Mouse (Mus musculus) regulatory T cell (primary cell): ENCODE results near the gene Ccn1.

Experiments used
- in situ Hi-C: fragments of 300-600 bp; cut with MboI, MseI; formaldehyde crosslinking; loops from one replicate; pipeline ENCODE4 v1.15.1; 2025; ENCODE audit warnings: high pct_unique_total_duplicates

The Ccn1 gene

DNA sequence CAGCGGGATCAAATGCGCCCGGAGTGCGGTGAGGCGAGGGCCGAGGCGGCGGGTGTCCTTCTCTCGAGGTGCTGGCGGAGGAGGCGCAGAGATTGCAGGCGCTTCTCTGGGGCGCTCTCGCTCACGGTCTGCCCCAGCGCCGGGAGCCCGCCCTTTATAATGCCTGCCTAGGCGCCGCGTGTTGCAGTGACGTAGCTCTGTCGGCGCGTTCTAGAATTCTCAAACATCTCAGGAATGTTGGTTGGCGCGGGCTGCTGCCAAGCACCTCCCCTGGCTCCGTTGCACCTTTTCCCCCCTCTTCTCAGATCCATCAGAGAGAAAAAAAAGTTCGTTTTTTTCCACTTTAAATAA lies at the start of gene Ccn1:
Gene Ccn1, minus strand, starts transcription at position 130 of the 351 bp plus-strand sequence.
- in situ Hi-C loops, result loop anchor here (10.0 kb wide), 1 partner anchor 255 kb away; no protein-coding TSS in a partner anchor

DNA sequence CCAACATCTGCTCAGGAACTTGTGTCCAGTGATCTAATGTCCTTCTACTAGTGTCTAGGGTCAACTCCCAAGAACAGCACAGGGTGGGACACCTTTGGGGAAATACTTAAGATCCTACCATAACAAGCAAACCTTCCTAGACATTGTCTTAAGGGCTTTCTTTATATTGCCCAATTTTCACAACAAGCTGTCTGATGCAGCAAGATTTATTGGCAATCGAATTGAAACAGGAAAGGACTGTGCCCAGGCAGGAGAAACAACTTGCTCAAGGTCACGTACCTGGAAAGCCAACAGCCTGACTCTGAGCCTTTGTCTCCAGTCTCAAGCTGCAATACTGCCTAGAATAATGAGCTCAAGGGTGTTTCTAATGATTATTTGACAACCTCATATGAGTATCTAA lies 43.6 kb upstream of the Ccn1 start:
- in situ Hi-C loops, result no loop called here

DNA sequence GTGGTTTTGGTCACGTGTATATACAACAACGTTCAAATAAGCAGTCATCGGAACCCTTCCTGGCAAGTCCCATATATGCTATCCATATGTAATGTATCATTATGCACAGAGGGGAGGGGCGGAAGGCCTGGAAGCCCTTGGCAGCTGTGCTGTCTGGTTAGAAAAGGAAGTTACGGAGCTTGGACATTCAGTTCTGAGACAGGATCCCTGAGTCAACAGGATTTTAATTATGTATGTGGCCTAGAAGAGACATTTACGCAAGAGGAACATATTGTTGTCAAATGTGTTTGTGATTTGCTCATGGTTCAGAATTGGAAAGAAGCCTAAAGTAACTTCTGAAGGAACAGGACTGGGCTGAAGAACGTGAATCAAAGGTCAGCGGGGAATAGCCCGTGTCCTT lies 42.3 kb upstream of the Ccn1 start:
- in situ Hi-C loops, result no loop called here

DNA sequence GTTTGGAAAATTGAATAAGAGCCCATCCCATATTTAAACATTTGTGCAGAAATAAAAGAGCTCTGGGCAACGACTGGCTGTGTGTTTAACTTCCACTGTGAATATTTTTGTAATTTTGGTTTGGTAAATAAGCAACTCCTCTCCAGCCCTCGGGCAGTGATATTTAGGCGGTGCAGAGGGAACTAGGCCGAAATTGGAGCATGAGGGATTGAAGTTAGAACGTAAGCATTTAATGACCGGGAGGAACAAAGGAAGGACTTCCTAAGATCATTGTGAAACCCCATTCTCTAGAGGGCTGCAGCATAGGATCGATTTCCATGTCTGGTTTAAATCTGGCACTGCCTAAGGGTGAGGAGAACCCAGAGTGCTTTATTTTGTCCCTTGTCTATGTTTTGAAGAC lies 41.6 kb upstream of the Ccn1 start:
- in situ Hi-C loops, result no loop called here

DNA sequence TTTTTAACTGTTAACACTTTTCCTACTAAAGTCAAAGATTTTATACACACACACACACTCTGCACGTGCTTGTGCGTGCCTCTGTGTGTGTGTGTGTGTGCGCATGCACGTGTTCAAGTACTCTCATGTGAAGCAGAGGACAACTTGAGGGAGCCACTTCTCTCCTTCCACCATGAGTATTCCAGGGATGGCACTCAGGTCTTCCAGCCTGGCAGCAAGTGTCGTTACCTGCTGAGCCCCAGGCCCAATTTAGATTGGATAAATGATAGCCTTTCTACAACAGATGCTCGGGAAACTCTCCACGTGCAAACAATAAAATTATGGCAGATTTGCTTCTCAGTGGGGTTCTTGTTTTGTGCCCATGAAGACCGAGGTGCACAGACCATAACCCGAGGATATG lies 39.5 kb upstream of the Ccn1 start:
- in situ Hi-C loops, result no loop called here

DNA sequence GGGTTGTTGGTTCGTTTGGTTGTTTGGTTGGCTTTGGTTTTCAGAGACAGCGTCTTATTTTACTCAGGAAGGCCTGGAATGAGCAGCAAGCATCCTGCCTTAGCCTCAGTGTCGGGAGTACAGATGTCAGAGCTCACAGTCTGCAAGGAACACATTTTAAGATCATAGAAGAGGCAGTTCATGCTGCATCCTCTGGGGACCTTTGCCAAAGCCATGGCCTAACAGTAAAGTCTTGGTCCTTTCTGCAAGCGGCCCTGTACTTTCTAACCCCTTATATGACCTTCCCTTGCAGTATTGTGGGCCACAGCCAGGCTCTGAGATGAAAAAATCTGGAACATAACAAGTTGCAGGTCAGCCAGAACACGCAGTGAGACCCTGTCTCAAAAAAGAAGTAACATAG lies 38.1 kb upstream of the Ccn1 start:
- in situ Hi-C loops, result no loop called here

DNA sequence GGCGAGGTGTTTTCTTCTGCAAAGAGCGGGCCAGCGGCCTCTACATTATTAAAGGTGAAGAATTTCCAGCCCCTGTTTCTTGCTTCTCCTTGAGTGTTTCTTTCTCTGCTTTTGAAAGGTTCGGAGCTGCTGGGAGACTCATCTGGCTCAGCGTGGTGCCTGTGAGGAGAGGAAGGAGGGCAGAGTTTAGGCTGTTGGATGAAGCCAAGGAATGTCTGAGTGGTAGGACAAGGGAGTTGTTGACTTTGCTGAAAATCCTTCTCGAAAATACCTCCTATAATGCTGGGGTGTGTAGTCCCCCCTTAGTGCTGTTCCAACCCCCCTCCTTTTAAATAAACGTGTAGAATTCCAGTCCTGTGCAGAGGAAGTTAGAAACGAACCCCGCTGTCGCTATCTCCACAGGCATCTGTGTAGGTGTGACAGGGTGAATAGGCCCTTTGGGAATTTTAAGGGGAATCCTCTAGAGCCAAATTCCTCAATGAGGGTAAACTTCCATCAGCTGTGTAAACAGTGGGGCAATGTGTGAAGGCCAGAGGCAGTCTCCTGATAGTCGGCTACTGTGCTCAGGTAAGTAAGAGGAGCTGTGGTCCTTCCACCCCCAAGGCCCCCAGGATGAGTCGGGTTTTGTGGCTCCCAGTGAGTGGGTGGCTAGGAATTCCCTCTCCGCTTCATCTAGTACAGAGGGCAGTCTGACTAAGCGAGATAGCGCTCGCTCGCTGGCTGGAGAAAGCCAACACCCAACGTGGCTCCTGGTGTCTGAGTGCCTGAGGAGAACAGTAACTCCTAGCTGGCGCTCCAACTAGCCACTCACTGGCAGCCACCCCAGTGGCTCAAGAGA lies 35.0 kb upstream of the Ccn1 start:
- in situ Hi-C loops, result no loop called here

DNA sequence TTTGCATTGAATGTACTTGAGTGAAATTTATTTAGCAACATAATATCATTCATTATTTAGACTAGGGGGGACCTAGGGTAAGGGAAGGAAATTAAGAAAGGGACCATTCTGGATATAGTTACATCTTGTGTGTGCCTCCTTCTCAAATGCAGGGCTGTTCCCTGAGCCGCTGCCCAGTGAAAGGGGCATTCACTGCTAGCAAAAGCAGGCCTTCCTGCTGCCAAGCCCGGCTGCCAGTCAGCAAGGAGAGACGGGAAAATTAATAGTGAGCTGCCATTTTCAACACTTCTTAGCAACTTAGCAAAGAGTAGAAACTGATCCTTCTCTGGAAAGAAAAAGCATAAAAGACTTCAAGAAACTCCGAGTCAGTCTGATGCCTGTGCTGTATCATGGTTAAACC lies 34.4 kb upstream of the Ccn1 start:
- in situ Hi-C loops, result no loop called here

DNA sequence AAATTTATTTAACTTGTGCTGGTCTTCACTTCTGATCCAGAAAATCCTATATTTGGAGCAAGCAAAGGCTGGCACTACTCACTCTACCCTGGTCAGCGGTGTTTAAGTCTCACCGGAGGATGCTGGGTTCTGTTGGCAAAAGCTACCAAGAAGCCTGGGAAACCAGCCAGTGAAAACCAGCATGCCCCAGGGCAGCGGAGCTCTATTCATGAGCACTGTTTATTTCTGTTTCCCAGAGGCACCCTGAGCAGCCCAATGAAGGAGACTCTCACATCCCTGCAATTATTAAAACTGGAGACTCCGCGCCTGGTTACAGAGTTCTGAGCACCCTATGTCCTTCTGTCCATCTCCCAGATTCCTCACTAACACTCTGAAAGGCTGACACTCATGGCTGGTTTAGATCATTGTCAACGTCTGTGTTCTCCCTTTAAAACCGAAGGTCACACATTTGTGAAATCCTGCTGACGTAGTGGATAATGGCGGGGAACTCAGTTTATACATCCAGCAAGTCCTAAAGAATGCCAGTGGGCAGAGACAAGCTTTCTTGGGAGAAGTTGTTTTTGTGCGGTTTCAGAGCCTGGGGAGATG lies 31.7 kb upstream of the Ccn1 start:
- in situ Hi-C loops, result no loop called here

DNA sequence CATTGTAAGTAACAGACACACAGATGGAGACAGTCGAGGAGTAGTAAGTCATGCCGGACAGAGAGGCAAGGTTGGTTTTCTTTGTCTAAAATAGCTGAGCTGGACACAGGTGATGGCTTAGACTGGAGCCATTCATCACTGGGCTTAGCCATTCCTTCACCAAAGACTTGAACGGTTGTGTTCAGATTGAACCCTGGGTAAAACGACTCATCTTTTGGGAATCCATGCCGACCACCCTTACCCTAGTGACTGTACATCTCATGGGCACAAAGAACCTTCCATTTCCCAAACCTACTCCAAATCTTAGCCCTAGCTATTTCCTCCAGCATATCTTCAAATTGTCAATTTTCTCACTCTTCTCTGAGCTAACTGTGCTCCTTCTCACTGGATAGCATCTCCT lies 30.9 kb upstream of the Ccn1 start:
- in situ Hi-C loops, result no loop called here

DNA sequence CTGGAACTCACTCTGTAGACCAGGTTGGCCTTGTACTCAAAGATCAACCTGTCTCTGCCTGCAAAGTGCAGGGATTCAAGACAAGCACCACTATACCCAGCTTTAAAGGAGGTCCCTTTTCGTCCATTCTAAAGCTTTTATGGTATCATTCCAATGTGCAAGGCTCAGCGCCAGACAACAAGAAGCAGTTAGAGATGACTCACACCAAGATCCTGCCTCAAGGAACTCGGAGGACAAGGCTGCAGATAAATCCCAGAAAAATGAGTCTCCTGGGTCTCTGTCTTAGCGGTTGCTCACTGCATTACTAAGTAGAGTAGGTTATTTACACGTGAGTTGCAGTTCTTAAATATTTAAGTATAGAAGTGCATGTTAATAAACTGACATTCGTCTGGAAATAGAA lies 26.4 kb upstream of the Ccn1 start:
- in situ Hi-C loops, result no loop called here

DNA sequence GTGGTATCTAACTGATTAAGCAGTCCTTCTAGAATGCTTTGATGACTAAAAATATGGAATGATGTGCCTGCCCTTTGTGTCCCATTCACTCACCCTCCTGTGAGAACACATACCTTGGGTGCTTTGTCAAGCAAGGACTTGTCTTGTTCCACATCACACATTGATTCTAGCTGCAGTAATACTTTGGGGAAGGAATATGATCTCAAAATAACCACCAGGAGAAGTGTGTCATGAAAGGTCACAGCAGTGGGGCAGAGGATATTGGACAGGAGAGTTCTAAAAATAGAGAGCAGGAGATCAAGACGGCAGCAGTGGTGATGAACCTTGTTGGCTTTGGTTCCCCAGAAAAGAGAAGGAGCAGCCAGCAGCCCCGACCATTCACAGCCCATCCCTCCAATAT lies 25.0 kb upstream of the Ccn1 start:
- in situ Hi-C loops, result no loop called here

DNA sequence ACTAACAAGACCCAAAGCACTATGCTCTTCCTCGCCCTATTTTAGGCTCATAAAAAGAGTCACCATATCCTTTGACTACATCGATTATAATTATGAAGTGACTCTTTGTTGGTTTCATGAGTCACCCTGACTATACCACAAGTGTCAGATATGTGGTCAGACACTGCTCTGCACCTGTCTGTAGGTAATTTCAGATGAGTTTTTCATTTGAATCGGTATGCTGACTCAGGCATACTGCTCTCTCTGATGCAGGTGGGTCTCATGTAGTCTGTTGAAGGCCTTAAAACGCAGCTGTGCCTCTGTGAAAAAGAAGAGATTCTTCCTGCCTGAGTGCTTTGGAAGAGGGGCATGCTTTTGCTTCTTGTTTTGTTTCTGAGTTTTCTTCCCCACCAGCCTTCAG lies 16.6 kb upstream of the Ccn1 start:
- in situ Hi-C loops, result no loop called here

DNA sequence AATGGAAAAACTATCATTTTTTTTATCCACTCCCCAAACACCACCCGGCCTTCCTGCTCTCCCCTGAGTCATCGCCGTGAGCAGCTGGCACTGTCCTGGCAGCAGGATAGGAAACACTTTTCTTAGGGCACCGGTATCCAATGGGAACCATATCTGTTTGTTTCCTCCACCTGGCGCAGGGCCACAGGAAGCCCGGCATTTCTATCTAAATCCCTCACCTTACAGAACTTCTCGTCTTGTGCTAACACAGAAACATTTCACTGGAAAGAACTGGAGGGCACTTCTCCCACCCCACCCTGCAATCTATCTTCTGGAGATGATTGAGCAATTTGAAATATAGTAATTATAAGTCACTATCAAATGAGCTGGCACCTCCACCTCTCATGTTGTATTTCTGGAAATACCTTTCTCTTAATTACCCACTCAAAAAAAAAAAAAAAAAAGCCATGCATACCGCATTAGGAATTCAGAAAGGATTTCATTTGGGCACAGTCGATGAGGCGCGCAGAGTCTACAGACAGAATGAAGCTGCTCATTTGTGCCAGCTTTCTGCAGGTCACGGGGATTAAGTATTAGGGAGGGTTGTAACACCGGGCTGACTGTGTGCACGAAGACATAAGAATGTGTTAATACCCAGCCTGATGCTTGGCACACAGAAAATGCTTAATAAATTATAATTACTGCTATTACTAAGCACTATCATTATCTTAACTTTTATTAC lies 7.4 kb upstream of the Ccn1 start:
- in situ Hi-C loops, result no loop called here

DNA sequence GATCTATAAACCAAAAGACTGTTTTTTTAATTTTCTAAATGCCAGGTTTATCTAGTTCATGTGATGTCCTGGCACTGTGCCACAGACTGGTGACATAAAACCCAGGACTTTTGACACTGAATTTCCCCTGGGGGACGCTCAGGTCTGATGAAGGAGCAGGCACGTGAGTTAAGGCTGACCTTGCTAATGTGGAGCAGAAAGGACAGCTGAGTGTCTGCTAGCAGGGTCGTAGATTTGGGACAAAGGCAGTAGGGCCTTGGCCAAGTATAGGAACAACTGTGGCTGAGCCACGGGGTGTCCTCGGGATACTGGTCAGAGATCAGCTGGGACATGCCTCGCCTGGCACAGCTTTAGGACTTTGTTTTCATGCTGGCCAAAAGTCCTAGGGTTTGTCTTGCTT lies 5.2 kb upstream of the Ccn1 start:
- in situ Hi-C loops, result no loop called here

DNA sequence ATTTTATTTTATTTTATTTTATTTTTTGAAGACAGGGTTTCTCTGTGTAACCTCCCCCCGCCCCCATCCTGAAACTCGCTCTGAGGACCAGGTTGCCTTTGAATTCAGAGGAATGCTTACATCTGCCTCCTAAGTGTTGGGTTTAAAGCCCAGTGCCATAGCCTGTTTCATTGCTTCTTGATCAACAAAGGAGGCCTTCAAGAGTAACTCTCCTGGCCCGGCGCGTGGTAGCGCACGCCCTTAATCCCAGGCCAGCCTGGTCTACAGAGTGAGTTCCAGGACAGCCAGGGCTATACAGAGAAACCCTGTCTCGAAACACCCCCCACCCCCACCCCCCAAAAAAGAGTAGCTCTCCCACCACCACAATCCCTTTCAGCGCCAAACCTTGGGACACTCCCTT lies 4.2 kb upstream of the Ccn1 start:
- in situ Hi-C loops, result no loop called here

DNA sequence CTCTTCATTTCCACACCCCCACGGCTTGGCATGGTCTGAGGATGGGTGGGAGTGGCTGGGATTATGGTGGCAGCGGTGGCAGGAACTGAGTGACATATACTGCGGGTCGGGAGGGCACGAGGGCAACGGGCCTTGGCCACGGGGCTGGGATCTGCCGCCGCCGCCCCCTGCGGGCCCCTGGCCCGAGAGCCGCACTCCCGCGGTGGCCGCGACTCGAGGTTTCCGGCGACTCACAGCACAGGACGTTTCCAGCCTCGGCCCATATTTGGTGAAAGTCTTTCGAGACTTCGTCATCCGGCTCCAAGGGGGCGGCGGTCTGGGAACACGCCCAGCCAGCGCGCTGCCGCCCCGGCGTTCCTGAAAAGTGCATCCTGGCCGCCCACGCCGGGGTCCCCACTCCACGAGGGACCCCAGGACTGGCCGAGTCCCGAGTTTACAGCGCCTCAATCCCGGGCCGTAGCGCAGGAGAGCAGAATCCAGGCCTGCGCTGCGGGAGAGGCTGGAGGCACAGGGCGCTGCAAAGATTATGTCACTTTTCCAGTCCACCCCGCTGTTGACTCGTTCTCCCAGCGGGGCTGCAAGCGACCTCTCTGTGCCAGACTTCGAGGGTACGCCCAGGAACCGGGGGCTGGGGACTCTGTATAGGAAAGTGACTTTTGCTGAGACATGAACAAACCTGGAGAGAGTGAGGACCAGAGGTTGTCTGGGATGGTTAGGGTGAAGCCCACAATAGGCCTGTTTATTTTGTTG lies 3.6 kb upstream of the Ccn1 start:
- in situ Hi-C loops, result no loop called here

DNA sequence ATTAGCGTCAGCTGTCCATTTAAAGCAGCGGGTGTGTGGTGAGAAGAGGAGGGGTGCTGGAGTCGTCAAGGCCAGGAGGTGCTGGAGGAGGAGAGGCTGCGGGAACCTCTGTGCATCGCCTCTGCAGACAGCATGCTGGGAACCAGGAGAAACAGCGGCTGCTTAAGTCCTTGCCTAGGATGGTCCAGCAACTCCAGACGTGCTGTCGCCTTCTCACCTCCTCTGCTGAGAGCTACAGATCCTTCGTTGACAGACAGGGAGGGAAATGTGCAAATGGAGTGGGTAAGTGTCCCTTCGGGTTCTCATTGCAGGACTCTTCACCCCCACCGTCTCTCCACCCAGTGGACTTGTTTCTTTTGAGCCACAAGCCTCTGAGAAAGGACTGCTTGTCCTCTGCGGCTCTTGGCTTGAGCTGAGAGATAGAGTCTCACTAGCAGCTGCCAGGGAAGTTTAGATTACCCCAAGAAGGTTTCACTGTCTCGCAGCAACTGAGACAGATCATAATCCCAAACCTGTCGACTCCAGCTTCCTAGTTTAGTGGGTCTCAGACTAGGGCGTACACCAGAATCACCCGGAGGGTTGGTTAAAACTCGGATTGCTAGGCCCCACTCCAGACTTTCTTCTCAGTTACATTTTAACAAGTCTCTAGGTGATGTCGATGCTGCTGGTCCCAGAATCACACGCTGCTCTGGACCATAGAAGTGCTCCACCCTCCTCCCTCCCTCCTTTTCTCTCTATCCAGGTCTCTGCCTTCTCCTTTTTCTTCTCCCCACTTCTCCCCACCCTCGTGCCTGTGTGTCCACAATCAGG lies 2.7 kb upstream of the Ccn1 start:
- in situ Hi-C loops, result no loop called here

DNA sequence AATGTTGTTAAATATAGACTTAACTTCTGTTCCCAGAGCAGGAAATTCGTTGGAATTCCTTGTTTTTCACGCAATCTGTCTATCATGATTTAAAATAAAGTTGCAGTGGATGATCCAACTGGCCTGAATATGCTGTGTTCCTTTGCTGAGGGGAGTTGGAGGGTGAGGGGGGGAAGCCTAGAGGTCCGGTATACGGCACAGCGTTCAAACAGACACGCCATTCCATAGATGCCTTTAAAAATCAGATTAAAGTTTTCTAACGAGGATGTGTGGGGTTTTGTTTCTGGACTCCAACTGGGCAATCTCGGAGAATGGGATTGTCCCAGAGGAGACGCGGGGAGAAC lies 2.2 kb upstream of the Ccn1 start:
- in situ Hi-C loops, result no loop called here

DNA sequence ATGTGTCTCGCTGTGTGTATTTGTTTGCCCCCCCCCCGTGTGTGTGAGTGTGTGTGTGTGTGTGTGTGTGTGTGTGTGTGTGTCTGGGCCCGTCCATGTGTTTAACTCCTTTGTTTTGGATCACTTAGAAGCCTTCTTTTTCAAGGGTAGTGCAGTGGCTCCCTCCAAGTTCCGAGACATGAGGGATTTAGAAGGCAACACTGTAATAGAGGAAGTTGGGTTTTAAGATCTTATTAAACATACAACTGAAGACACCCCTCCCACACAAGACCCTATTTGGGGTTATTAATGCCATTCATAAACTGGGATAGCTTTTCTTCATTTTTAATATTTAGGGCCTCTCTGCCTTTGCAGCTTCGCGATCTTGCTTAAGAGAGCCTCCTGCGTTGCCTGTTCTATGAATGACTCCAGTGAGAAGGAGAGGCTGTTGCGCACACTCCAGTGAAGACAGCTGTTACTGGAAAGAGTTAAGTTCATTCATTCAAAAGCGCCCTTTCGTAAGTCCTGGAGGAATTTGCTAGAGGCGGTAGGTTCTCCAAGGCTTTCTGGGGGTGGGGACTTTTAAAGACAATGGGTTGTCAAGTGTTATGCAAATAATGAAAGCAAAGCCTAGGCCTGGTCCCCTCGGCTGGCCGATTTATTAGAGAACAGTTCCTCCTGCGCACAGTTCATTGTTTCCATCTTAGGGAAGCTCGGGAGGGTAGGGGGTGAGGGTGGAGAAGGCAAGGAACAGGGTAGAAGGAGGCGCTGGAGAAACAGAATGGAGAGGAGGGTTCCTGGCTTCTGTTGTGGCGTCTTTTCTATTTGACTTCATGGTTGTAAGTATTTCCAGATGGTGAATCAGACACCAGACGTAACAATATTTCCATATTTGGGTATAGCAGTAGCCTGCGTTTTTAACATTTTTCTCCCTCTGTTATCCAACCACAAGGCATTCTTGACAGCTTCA lies 1.5 kb upstream of the Ccn1 start:
- in situ Hi-C loops, result no loop called here
